Mouse (Mus musculus) heart, postnatal 0 days (tissue): ENCODE results near the gene Drc3.

Source experiments
- CTCF ChIP-seq: IDR thresholded peaks from 2 replicates; pipeline ENCODE4 v1.5.1; 2016; ENCODE audit warnings: antibody characterized with exemption, control low read depth, low read depth
- EP300 ChIP-seq: IDR thresholded peaks from 2 replicates; pipeline ENCODE4 v1.6.1; 2016; ENCODE audit warnings: antibody characterized with exemption, low read depth

GRCm38 (mm10) chr11:60334124-60334523 lies 19.0 kb upstream of the Drc3 start:
- TF ChIP-seq CTCF, result no peak
- TF ChIP-seq EP300, result no peak
